Mouse (Mus musculus) C2C12 (cell line): ENCODE results near the gene Greb1. TPM values are rescaled to one million over a fixed set of nuclear protein-coding genes. Genes with fewer than 3 reads are reported as not detected.

Experiments
- H3K27me3 ChIP-seq: one replicate; pipeline ENCODE4 v1.6.1; 2011; ENCODE audit not compliant: control insufficient read depth, insufficient read depth, insufficient read length
- H3K36me3 ChIP-seq: one replicate; pipeline ENCODE4 v1.6.1; 2011; ENCODE audit not compliant: control insufficient read depth, insufficient read depth
- H3K4me3 ChIP-seq: one replicate; pipeline ENCODE4 v1.5.1; 2011; ENCODE audit warnings: mild to moderate bottlenecking, control low read depth; ENCODE audit not compliant: poor library complexity, insufficient read depth, severe bottlenecking
- H3K79me2 ChIP-seq: one replicate; pipeline ENCODE4 v1.6.1; 2011; ENCODE audit not compliant: control insufficient read depth, insufficient read depth
- H3K79me3 ChIP-seq: one replicate; pipeline ENCODE4 v1.6.1; 2011; ENCODE audit warnings: low read depth, control low read depth
- H3ac ChIP-seq: one replicate; pipeline ENCODE3; 2011; ENCODE audit warnings: low read depth; ENCODE audit not compliant: control insufficient read depth, insufficient read length
- CEBPB ChIP-seq: IDR thresholded peaks from one replicate; pipeline ENCODE4 v1.6.1; 2011; ENCODE audit warnings: low read depth, mild to moderate bottlenecking, control low read depth, moderate library complexity
- CTCF ChIP-seq: IDR thresholded peaks from one replicate; pipeline ENCODE4 v1.5.1; 2011; ENCODE audit not compliant: control insufficient read depth, insufficient read depth, insufficient read length
- FOSL1 ChIP-seq: IDR thresholded peaks from one replicate; pipeline ENCODE4 v1.8.0; 2011; ENCODE audit warnings: mild to moderate bottlenecking, low read length; ENCODE audit not compliant: poor library complexity, insufficient read depth, severe bottlenecking
- MAX ChIP-seq: IDR thresholded peaks from one replicate; pipeline ENCODE4 v1.6.1; 2011; ENCODE audit warnings: mild to moderate bottlenecking, control low read depth
- MYOD1 ChIP-seq: IDR thresholded peaks from one replicate; pipeline ENCODE4 v1.6.1; 2011; ENCODE audit warnings: low read depth; ENCODE audit not compliant: control insufficient read depth, insufficient read length
- MYOG ChIP-seq: IDR thresholded peaks from one replicate; pipeline ENCODE4 v1.6.1; 2011; ENCODE audit not compliant: control insufficient read depth, insufficient read length; ENCODE audit errors: extremely low read depth
- USF1 ChIP-seq: IDR thresholded peaks from one replicate; pipeline ENCODE4 v1.6.1; 2011; ENCODE audit warnings: low read depth, mild to moderate bottlenecking, control low read depth, moderate library complexity
- polyA plus RNA-seq: library from polyadenylated mRNA; unstranded; fragments of >200 nt; fragmentation: generic; extraction: Trizol; gene quantifications from one replicate; pipeline ENCODE4 v1.2.1, GENCODE M21; 2012; ENCODE audit warnings: missing spikeins

The Greb1 gene
- polyA plus RNA-seq, 1 experiment = 0.04 TPM

GRCm38 (mm10) chr12:16768251-16768650, 32.4 kb downstream of the Greb1 start:
- no peaks in the 10 kb centered on the region for H3K36me3 ChIP-seq
- H3K27me3 ChIP-seq = peaks cover 39% of the 10 kb centered on the region
- no peak overlapping the region for H3K4me3 ChIP-seq
- no peak for TF ChIP-seq USF1
- TF ChIP-seq CEBPB = no peak
- TF ChIP-seq MYOD1 = no peak
- TF ChIP-seq MAX = no peak
- TF ChIP-seq MYOG = no peak
- TF ChIP-seq FOSL1 = no peak
- TF ChIP-seq CTCF = no peak
- H3ac ChIP-seq = no peak overlapping the region
- no peaks in the 10 kb centered on the region for H3K79me2 ChIP-seq
- H3K79me3 ChIP-seq = no peaks in the 10 kb centered on the region

GRCm38 (mm10) chr12:16764776-16765445, 35.8 kb downstream of the Greb1 start:
- TF ChIP-seq MYOD1 (no peak), CEBPB (no peak), MYOG (no peak), MAX (no peak), FOSL1 (no peak), USF1 (no peak), CTCF (no peak)
- H3K4me3 ChIP-seq = no peak overlapping the region
- peaks cover 23% of the 10 kb centered on the region for H3K27me3 ChIP-seq
- H3K79me2 ChIP-seq = no peaks in the 10 kb centered on the region
- H3ac ChIP-seq = no peak overlapping the region
- no peaks in the 10 kb centered on the region for H3K79me3 ChIP-seq
- no peaks in the 10 kb centered on the region for H3K36me3 ChIP-seq

GRCm38 (mm10) chr12:16763649-16764422, 36.9 kb downstream of the Greb1 start:
- no peak overlapping the region for H3K4me3 ChIP-seq
- H3K36me3 ChIP-seq = no peaks in the 10 kb centered on the region
- no peaks in the 10 kb centered on the region for H3K79me2 ChIP-seq
- no peak for TF ChIP-seq MYOD1
- TF ChIP-seq CEBPB = no peak
- TF ChIP-seq CTCF = no peak
- TF ChIP-seq USF1 = no peak
- TF ChIP-seq FOSL1 = no peak
- TF ChIP-seq MAX = no peak
- TF ChIP-seq MYOG = no peak
- H3ac ChIP-seq = no peak overlapping the region
- H3K27me3 ChIP-seq = peaks cover 31% of the 10 kb centered on the region
- H3K79me3 ChIP-seq = no peaks in the 10 kb centered on the region

- no peaks in the 10 kb centered on the region for H3K36me3 ChIP-seq
- no peak overlapping the region for H3ac ChIP-seq
- H3K79me2 ChIP-seq = no peaks in the 10 kb centered on the region
- TF ChIP-seq CEBPB (no peak), CTCF (no peak)
- H3K27me3 ChIP-seq = peaks cover 26% of the 10 kb centered on the region
- H3K79me3 ChIP-seq = no peaks in the 10 kb centered on the region
- H3K4me3 ChIP-seq = no peak overlapping the region
Observed at GRCm38 (mm10) chr12:16761461-16761860, 39.2 kb downstream of the Greb1 start.

GRCm38 (mm10) chr12:16760246-16760645, 40.4 kb downstream of the Greb1 start:
- no peak for TF ChIP-seq CEBPB
- no peak for TF ChIP-seq FOSL1
- no peak for TF ChIP-seq MYOG
- TF ChIP-seq CTCF = no peak
- no peak for TF ChIP-seq MYOD1
- TF ChIP-seq MAX = no peak
- no peak for TF ChIP-seq USF1
- Histone ChIP-seq H3K79me2 (no peaks in the 10 kb centered on the region), H3K4me3 (no peak overlapping the region)

GRCm38 (mm10) chr12:16754311-16754710, 46.4 kb downstream of the Greb1 start:
- Histone ChIP-seq H3K4me3 (no peak overlapping the region), H3K79me2 (no peaks in the 10 kb centered on the region), H3ac (no peak overlapping the region), H3K36me3 (no peaks in the 10 kb centered on the region), H3K79me3 (no peaks in the 10 kb centered on the region), H3K27me3 (peaks cover 36% of the 10 kb centered on the region)
- TF ChIP-seq CTCF (peak; percentile 42), USF1 (no peak)

More at GRCm38 (mm10) chr12:16760246-16760645, 40.4 kb downstream of the Greb1 start:
- Histone ChIP-seq H3K27me3 (peaks cover 24% of the 10 kb centered on the region), H3ac (no peak overlapping the region), H3K36me3 (no peaks in the 10 kb centered on the region), H3K79me3 (no peaks in the 10 kb centered on the region)
